Mouse (Mus musculus): ENCODE measurements around the gene Pts. TPM values are rescaled to one million over a fixed set of nuclear protein-coding genes. Genes with fewer than 3 reads are reported as not detected.

The Pts gene
- polyA plus RNA-seq, 1 experiment, result 57.0 TPM

DNA sequence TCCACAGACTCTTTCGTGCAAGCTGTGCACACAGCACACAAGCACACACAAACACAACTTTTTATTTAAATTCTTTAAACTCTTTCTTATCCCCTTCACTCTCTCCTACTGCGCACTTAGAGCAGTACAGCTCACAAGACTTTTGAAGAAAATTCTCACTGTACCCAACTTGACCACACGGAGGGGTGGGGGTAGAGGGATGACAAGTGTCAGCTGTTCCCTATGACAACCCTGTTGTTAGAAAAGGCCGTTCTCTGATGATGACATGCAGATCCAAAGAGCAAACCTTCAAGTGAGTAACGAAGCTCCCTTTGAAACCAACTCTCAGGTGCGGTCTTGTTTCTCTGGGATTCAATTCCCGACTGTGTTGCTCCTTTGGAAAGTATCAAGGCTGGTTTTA lies 664 bp downstream of the Pts start:
- no peak overlapping the region for H3K27ac ChIP-seq (ENCODE audit: insufficient read depth, low read length)
- TF ChIP-seq POLR2A (IDR thresholded peaks at IDR 0.05; ENCODE audit: borderline replicate concordance, insufficient read depth, low read length) (no peak), CTCF (IDR thresholded peaks at IDR 0.05; ENCODE audit: borderline replicate concordance, insufficient read depth, low read depth, low read length) (no peak)
- 38% methylated on average over 7 of the region's 7 CpGs for WGBS
- no peaks in the 10 kb centered on the region for H3K27me3 ChIP-seq (ENCODE audit: control insufficient read depth, insufficient read depth, low read length)
- no peaks in the 10 kb centered on the region for H3K4me1 ChIP-seq (ENCODE audit: control insufficient read depth, insufficient read depth, low read length)
- peak overlapping the region; percentile 92 for H3K4me3 ChIP-seq (replicated peaks; ENCODE audit: insufficient read depth, low read depth, low read length)
- no peak for DNase-seq

DNA sequence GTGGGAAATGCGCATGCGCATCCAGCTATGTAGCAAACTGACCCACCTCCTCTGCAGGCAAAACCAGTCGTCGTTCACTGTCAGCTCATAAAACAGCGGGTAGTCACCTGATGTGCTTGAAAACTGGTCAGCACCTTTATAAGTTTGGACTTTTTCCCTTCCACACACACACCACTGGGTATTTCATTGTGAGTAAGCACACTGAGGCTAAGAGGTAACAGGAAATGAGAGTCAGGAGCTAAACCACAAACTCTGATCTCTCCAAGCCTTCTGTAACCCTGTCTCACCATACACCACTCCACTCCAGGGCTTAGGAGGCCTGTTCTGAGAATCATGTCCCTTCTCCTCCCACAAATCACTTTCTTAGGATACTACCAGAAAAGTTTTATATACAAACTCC lies 2.9 kb downstream of the Pts start:
- WGBS, result 89% methylated on average over 5 of the region's 5 CpGs
- Histone ChIP-seq H3K27me3 (ENCODE audit: control insufficient read depth, insufficient read depth, low read length) (no peaks in the 10 kb centered on the region), H3K27ac (ENCODE audit: insufficient read depth, low read length) (no peak overlapping the region), H3K4me1 (ENCODE audit: control insufficient read depth, insufficient read depth, low read length) (no peaks in the 10 kb centered on the region), H3K4me3 (replicated peaks; ENCODE audit: insufficient read depth, low read depth, low read length) (no peak overlapping the region)
- DNase-seq, result no peak
- TF ChIP-seq POLR2A (IDR thresholded peaks at IDR 0.05; ENCODE audit: borderline replicate concordance, insufficient read depth, low read length) (no peak), CTCF (IDR thresholded peaks at IDR 0.05; ENCODE audit: borderline replicate concordance, insufficient read depth, low read depth, low read length) (no peak)

DNA sequence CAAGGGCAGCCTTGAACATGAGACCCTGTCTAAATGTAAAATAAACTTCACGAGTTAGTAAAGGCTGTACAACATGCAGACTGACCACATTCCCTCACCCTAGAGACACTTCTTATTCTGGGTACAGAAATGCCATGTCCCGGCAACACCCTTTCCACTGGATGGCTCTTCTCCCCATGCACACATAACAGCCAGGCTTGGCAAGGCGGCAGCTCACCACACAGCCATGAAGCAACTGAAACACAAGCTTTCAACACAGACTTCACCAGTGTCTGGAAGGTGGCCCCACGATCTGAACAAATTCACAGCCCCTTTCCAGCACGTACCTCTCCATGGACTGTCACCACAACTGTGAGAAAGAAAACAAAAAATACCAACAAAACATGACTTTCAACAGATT lies 3.6 kb downstream of the Pts start:
- no peak for TF ChIP-seq CTCF (IDR thresholded peaks at IDR 0.05; ENCODE audit: borderline replicate concordance, insufficient read depth, low read depth, low read length)
- TF ChIP-seq POLR2A (IDR thresholded peaks at IDR 0.05; ENCODE audit: borderline replicate concordance, insufficient read depth, low read length), result no peak
- DNase-seq, result no peak
- Histone ChIP-seq H3K27me3 (ENCODE audit: control insufficient read depth, insufficient read depth, low read length) (no peaks in the 10 kb centered on the region), H3K4me1 (ENCODE audit: control insufficient read depth, insufficient read depth, low read length) (no peaks in the 10 kb centered on the region), H3K27ac (ENCODE audit: insufficient read depth, low read length) (no peak overlapping the region), H3K4me3 (replicated peaks; ENCODE audit: insufficient read depth, low read depth, low read length) (no peak overlapping the region)
- WGBS, result 90% methylated on average over 5 of the region's 5 CpGs

DNA sequence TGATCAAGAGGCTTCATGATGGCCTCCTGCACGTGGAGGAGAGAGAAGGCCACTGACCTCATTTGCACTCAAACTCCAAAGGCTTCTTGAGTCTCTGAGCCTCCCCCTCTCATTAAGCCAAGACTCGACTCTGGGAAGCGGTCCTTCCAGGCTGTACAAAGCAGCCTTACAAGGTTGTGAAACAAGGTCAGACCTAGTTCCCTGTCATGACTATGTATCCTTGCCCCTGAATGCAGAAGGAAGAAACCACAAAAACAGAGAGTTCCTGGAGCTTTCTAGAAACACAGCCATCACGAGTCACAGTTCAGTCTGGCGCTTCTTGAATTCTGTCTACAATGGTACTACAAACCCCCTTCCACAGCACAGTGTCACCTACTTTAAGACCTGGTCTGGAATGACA lies 6.0 kb downstream of the Pts start:
- no peak overlapping the region for H3K4me3 ChIP-seq (replicated peaks; ENCODE audit: insufficient read depth, low read depth, low read length)
- H3K27ac ChIP-seq (ENCODE audit: insufficient read depth, low read length), result no peak overlapping the region
- no peak for DNase-seq
- no peaks in the 10 kb centered on the region for H3K27me3 ChIP-seq (ENCODE audit: control insufficient read depth, insufficient read depth, low read length)
- 84% methylated on average over 5 of the region's 5 CpGs for WGBS
- H3K4me1 ChIP-seq (ENCODE audit: control insufficient read depth, insufficient read depth, low read length), result no peaks in the 10 kb centered on the region
- TF ChIP-seq POLR2A (IDR thresholded peaks at IDR 0.05; ENCODE audit: borderline replicate concordance, insufficient read depth, low read length) (no peak), CTCF (IDR thresholded peaks at IDR 0.05; ENCODE audit: borderline replicate concordance, insufficient read depth, low read depth, low read length) (no peak)

DNA sequence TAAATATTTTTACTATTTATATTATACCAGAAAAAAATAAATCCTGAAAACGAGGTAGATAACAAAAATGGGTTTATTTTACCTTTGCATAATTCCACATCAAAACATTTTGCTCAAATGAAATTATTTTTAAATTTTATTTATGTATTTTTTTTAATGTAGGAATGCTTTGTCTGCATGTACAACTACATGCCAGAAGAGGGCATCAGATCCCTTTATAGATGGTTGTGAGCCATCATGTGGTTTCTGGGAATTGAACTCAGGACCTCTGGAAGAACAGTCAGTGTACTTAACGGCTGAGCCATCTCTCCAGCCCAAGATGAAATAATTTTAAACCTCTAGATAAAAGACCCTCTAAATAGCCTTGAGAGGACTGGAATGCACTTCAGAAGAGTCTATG lies 7.0 kb downstream of the Pts start:
- no peak overlapping the region for H3K27ac ChIP-seq (ENCODE audit: insufficient read depth, low read length)
- no peak overlapping the region for H3K4me3 ChIP-seq (replicated peaks; ENCODE audit: insufficient read depth, low read depth, low read length)
- H3K4me1 ChIP-seq (ENCODE audit: control insufficient read depth, insufficient read depth, low read length), result no peaks in the 10 kb centered on the region
- WGBS, result 53% methylated on average over 2 of the region's 2 CpGs
- H3K27me3 ChIP-seq (ENCODE audit: control insufficient read depth, insufficient read depth, low read length), result no peaks in the 10 kb centered on the region
- no peak for TF ChIP-seq POLR2A (IDR thresholded peaks at IDR 0.05; ENCODE audit: borderline replicate concordance, insufficient read depth, low read length)
- TF ChIP-seq CTCF (IDR thresholded peaks at IDR 0.05; ENCODE audit: borderline replicate concordance, insufficient read depth, low read depth, low read length), result no peak
- DNase-seq, result no peak

DNA sequence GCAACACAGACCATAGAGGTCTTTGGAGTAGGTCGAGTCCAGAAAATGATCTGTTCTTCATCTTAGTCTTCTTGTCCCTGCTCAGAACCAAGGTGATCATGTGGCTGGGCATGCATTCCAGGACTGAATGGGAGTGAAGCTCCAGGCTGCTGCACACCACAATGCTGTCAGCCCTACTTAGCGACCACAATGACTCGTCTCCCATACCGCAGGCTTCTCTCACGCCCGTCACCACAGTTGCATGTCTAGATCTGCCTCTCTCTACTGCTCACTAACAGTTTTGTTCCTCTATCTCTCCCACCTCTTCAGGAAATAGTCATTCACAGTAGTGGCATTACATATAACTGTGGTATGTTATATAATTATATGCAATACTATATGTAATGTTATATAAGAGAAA lies 7.8 kb downstream of the Pts start:
- 84% methylated on average over 6 of the region's 6 CpGs for WGBS
- Histone ChIP-seq H3K4me1 (ENCODE audit: control insufficient read depth, insufficient read depth, low read length) (no peaks in the 10 kb centered on the region), H3K27me3 (ENCODE audit: control insufficient read depth, insufficient read depth, low read length) (no peaks in the 10 kb centered on the region), H3K27ac (ENCODE audit: insufficient read depth, low read length) (no peak overlapping the region), H3K4me3 (replicated peaks; ENCODE audit: insufficient read depth, low read depth, low read length) (no peak overlapping the region)
- TF ChIP-seq POLR2A (IDR thresholded peaks at IDR 0.05; ENCODE audit: borderline replicate concordance, insufficient read depth, low read length), result no peak
- TF ChIP-seq CTCF (IDR thresholded peaks at IDR 0.05; ENCODE audit: borderline replicate concordance, insufficient read depth, low read depth, low read length), result no peak
- no peak for DNase-seq

DNA sequence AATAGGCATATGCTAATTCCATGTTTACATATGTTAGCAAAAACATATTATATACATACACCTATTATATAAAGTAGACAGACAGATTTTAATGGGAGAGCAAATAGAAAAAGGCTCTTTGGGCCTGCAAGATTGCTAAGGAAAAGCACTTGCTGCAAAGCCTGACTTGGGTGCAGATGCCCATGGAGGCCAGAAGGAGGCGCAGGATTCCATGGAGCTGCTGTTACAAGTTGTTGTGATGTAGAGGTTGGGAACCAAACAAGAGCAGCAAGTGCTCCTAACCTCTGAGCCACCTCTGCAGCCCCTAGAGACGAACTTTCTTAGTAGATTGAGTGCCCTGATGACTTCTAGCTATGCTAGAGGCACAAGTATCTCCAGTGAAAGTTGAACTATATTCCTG lies 9.7 kb downstream of the Pts start:
- WGBS, result 25% methylated on average over 2 of the region's 2 CpGs
- no peak overlapping the region for H3K4me3 ChIP-seq (replicated peaks; ENCODE audit: insufficient read depth, low read depth, low read length)
- H3K27ac ChIP-seq (ENCODE audit: insufficient read depth, low read length), result no peak overlapping the region
- no peak for DNase-seq
- H3K4me1 ChIP-seq (ENCODE audit: control insufficient read depth, insufficient read depth, low read length), result no peaks in the 10 kb centered on the region
- no peaks in the 10 kb centered on the region for H3K27me3 ChIP-seq (ENCODE audit: control insufficient read depth, insufficient read depth, low read length)
- TF ChIP-seq POLR2A (IDR thresholded peaks at IDR 0.05; ENCODE audit: borderline replicate concordance, insufficient read depth, low read length), result no peak
- TF ChIP-seq CTCF (IDR thresholded peaks at IDR 0.05; ENCODE audit: borderline replicate concordance, insufficient read depth, low read depth, low read length), result peak; percentile 23; the same call in 1 of the 2 replicates

DNA sequence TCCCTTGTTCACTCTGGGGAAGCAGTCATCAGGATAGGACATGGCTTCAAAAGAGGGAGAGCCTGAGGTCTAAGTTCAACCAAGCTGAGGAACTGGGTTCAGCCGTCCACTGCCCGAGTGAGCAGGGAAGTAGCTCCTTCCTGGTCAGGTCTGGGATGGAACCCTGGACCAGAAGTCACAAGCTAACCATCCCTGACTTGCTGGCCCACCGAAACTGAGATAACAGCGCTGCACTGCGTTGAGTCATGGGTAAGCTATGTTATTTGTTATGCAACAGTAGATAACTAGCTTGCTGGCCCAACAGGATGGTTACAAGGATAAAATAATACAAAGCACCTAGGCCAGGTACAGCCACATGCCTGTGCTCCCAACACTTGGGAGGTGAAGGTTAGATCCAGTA lies 13.1 kb downstream of the Pts start:
- Histone ChIP-seq H3K27me3 (ENCODE audit: control insufficient read depth, insufficient read depth, low read length) (no peaks in the 10 kb centered on the region), H3K4me3 (replicated peaks; ENCODE audit: insufficient read depth, low read depth, low read length) (no peak overlapping the region), H3K4me1 (ENCODE audit: control insufficient read depth, insufficient read depth, low read length) (no peaks in the 10 kb centered on the region), H3K27ac (ENCODE audit: insufficient read depth, low read length) (no peak overlapping the region)
- TF ChIP-seq POLR2A (IDR thresholded peaks at IDR 0.05; ENCODE audit: borderline replicate concordance, insufficient read depth, low read length), result no peak
- TF ChIP-seq CTCF (IDR thresholded peaks at IDR 0.05; ENCODE audit: borderline replicate concordance, insufficient read depth, low read depth, low read length), result no peak
- WGBS, result 88% methylated on average over 5 of the region's 5 CpGs
- DNase-seq, result no peak
